Mouse (Mus musculus) G1E (cell line): ENCODE measurements at regions not wholly inside any gene's neighbourhood (a gene's known extent, or its start where the extent isn't known, plus 50 kb on each side); places are given as distances from the start of the nearest gene placed in this dataset.

ENCODE experiments used
- CTCF ChIP-seq: IDR thresholded peaks from 2 replicates; pipeline ENCODE4 v1.5.1; 2012; ENCODE audit warnings: low read depth, low read length, inconsistent platforms, mixed read lengths
- GATA1 ChIP-seq: IDR thresholded peaks from 2 replicates; pipeline ENCODE4 v1.6.1; 2012; ENCODE audit warnings: borderline replicate concordance, low read length, inconsistent platforms, mixed read lengths
- GATA2 ChIP-seq: IDR thresholded peaks from 2 replicates; pipeline ENCODE4 v1.6.1; 2012; ENCODE audit warnings: low read depth, low read length, inconsistent platforms, borderline replicate concordance
- POLR2AphosphoS5 ChIP-seq: IDR thresholded peaks from 2 replicates; pipeline ENCODE4 v1.6.1; 2012; ENCODE audit warnings: low read depth, low read length, inconsistent platforms; ENCODE audit not compliant: insufficient replicate concordance
- TAL1 ChIP-seq: conservative IDR thresholded peaks from 2 replicates; pipeline ENCODE4 v1.6.1; 2012; ENCODE audit warnings: low read depth, low read length, inconsistent platforms, mixed read lengths

DNA sequence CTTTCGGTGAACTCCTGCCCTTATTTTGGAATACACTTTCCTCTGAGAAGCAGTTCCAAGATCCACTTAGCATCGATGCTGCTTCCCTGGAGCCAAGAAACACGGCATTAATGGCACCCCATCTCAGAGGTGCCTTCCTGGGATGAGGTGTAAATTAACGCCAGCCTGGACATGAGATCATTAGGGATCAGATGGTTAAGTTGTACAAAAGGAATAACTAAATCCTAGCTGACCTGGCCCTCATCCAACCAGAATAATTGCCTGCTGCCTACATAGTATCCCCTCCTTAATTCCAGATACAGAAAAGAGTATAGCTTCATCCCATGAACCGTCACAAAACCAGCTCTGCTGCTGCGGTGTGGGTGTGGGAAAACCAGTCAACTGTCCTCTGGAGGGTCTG, 304.6 kb upstream of the Nfe2l3 start:
- TF ChIP-seq GATA1: no peak
- TF ChIP-seq CTCF: no peak
- TF ChIP-seq POLR2AphosphoS5: no peak
- no peak for TF ChIP-seq TAL1
- no peak for TF ChIP-seq GATA2
